Mouse (Mus musculus): Measurements from ENCODE around the gene Dscam.

GRCm38 (mm10) chr16:96723066-96723669, 447.4 kb downstream of the Dscam start:
- TF ChIP-seq POLR2A (IDR thresholded peaks at IDR 0.05; ENCODE audit: low read depth, low read length) (no peak), CTCF (IDR thresholded peaks at IDR 0.05; ENCODE audit: extremely low read depth, insufficient read depth, insufficient read length, insufficient replicate concordance) (no peak)
